Mouse (Mus musculus) kidney, embryonic 14.5 days (tissue): ENCODE data around the gene Rad9a. TPM values are rescaled to one million over a fixed set of nuclear protein-coding genes. Genes with fewer than 3 reads are reported as not detected.

Source experiments
- ATAC-seq: fragments of 200-750 bp; cut with Nextera tagmentation; 2 replicates; pipeline ENCODE4 v1.8.0; 2017; ENCODE audit warnings: moderate number of reproducible peaks, mild to moderate bottlenecking, moderate TSS enrichment, moderate library complexity; ENCODE audit not compliant: low FRiP score, low TSS enrichment
- H3K27ac ChIP-seq: fragments of 300-500 bp; sonication (generic); 2 replicates; pipeline ENCODE4 v1.5.1; 2014; ENCODE audit warnings: low read depth, mild to moderate bottlenecking, low read length, moderate library complexity, mixed read lengths
- H3K27me3 ChIP-seq: fragments of 300-500 bp; sonication (generic); 2 replicates; pipeline ENCODE4 v1.6.1; 2014; ENCODE audit warnings: mild to moderate bottlenecking, low read length; ENCODE audit not compliant: control insufficient read depth, insufficient read depth
- H3K36me3 ChIP-seq: fragments of 300-500 bp; sonication (generic); 2 replicates; pipeline ENCODE4 v1.6.1; 2014; ENCODE audit warnings: low read length, mixed read lengths; ENCODE audit not compliant: control insufficient read depth, insufficient read depth
- H3K4me1 ChIP-seq: fragments of 300-500 bp; sonication (generic); 2 replicates; pipeline ENCODE4 v1.6.1; 2014; ENCODE audit warnings: low read length, mixed read lengths; ENCODE audit not compliant: control insufficient read depth, insufficient read depth
- H3K4me2 ChIP-seq: fragments of 300-500 bp; sonication (generic); replicated peaks from 2 replicates; pipeline ENCODE4 v1.6.1; 2014; ENCODE audit warnings: low read depth, mild to moderate bottlenecking, low read length
- H3K4me3 ChIP-seq: fragments of 300-500 bp; sonication (generic); 2 replicates; pipeline ENCODE4 v1.5.1; 2014; ENCODE audit warnings: mild to moderate bottlenecking, low read length
- H3K9ac ChIP-seq: fragments of 300-500 bp; sonication (generic); 2 replicates; pipeline ENCODE4 v1.6.1; 2014; ENCODE audit warnings: low read depth, mild to moderate bottlenecking, low read length, moderate library complexity
- H3K9me3 ChIP-seq: fragments of 300-500 bp; sonication (generic); 2 replicates; pipeline ENCODE4 v1.6.1; 2016; ENCODE audit warnings: low read length; ENCODE audit not compliant: control insufficient read depth
- WGBS: fragments of 180-500 bp; shearing (Covaris S2); extraction: QIAGEN DNeasy Blood & Tissue Kit; methylation state at CpG from one replicate; pipeline ENCODE4 v1.1.7; 2014; 5-methylcytosine and 5-hydroxymethylcytosine counted together
- polyA plus RNA-seq: library from polyadenylated mRNA; unstranded; fragments of >200 nt; fragmentation: Nextera tagmentation; extraction: Ambion mirVana; gene quantifications from 2 replicates; pipeline ENCODE4 v1.2.1, GENCODE M21; 2014

Gene Rad9a
- polyA plus RNA-seq, 1 experiment from 2014 or later = 39.5 TPM

DNA sequence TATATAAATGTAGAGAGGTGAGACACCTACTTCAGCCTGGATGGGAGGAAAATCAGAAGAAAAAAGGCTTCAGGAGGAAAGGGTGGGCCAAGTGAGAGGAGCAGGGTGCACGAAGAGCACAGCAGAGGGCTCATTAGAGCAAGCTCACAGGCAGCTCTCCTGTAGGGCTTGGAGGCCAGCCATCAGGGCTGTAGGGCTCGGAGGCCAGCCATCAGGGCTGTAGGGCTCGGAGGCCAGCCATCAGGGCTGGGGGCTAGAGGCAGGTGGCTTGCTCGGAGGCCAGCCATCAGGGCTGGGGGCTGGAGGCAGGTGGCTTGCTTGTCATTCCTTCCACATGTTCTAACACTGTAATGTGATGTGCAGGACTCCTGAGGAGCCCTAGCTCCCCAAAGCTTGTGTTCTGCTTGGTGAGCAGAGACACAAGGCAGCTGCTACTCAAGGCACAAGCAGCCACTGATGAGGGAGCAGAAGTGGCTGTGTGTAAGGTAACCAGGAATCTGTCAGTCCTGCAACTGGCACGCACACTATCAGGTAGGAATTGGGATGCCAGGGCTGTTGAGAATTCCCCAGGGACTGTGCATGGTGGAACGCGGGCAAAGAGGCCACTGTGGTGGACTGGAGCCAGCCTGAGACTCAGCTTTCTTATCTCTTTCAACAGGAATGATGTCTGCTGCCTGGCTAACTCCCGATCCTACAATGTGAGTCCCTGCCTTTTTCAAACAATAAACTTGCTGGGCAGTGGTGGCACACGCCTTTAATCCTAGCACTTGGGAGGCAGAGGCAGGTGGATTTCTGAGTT is 34.6 kb downstream of the Rad9a start:
- Histone ChIP-seq H3K9me3 (no peaks in the 10 kb centered on the region), H3K27me3 (no peaks in the 10 kb centered on the region), H3K9ac (no peak overlapping the region), H3K36me3 (peaks cover 1% of the 10 kb centered on the region; the same call in 1 of the 2 replicates), H3K4me2 (no peak overlapping the region), H3K4me3 (no peak overlapping the region), H3K27ac (no peak overlapping the region), H3K4me1 (peaks cover 21% of the 10 kb centered on the region)
- WGBS = 79% methylated on average over 9 of the region's 9 CpGs
- ATAC-seq = no peak

DNA sequence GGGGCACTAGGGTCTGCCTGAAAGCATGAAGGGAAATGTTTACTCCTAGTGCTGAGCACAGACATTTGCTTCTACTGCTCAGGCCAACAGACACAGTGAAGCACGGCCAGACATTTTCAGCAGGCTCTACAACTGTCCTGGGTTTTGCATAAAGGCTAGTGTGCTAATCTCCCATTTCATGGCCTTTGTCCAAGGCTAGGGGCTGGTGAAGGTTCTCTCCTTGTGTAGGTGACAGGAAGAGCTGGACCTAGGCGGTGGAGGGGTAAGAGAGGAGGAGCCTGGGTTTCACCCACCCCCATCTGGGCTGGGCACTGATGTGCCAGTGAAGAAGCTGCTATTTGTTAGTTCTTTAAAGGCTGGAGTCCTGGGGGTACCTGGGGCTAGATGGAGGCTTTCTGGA is 36.7 kb downstream of the Rad9a start:
- peaks cover 13% of the 10 kb centered on the region for H3K4me1 ChIP-seq
- no peak overlapping the region for H3K4me3 ChIP-seq
- no peak overlapping the region for H3K27ac ChIP-seq
- no peak for ATAC-seq
- H3K9me3 ChIP-seq = no peaks in the 10 kb centered on the region
- H3K9ac ChIP-seq = 0 out of 2 replicates have a peak overlapping the region, but pooled peaks have one; percentile 7
- H3K27me3 ChIP-seq = no peaks in the 10 kb centered on the region
- peaks cover 18% of the 10 kb centered on the region; the same call in 1 of the 2 replicates for H3K36me3 ChIP-seq
- no peak overlapping the region for H3K4me2 ChIP-seq
- 83% methylated on average over 2 of the region's 2 CpGs for WGBS

DNA sequence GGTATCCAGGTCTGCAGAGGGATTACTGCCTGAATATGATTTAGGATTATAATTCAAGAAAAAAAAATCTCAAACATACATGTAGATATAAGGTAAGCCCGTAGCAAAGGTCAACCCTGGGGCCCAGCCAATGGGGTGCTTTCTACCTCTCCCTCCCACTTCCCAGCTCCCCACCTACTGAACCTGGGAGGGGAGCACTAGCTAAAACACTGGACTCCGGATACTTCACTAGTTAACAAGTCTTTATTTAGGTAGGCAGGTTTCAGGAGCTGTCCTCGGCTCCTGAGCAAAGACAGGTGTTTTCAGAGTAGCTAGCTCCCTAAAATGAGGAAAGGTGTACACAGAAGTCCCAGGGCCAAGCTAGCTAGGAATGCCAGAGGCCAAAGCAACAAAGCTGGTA is 37.4 kb downstream of the Rad9a start:
- peaks cover 24% of the 10 kb centered on the region for H3K36me3 ChIP-seq
- ATAC-seq = no peak
- H3K27me3 ChIP-seq = no peaks in the 10 kb centered on the region
- no peak overlapping the region for H3K9ac ChIP-seq
- H3K4me3 ChIP-seq = no peak overlapping the region
- 80% methylated on average over 3 of the region's 3 CpGs for WGBS
- no peaks in the 10 kb centered on the region for H3K9me3 ChIP-seq
- no peak overlapping the region for H3K4me2 ChIP-seq
- H3K4me1 ChIP-seq = peaks cover 11% of the 10 kb centered on the region
- no peak overlapping the region for H3K27ac ChIP-seq

DNA sequence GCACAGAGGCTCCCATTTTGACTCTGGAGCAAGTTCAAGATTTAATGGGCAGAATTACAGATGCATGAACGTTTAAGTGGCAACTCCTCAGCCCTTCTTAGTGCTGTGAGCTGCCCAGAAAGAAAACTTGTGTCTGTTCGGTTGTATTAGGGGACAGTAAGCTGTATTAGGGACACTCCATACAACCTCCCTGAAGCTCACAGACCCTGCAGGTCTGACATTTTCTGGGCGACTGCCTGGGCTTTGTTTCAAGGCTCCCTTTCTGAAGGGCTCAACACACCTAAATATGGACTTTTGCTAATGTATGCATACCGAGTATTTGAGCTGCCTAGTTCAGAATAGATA is 37.9 kb downstream of the Rad9a start:
- no peaks in the 10 kb centered on the region for H3K27me3 ChIP-seq
- H3K9ac ChIP-seq = peak overlapping the region; percentile 77
- peaks cover 11% of the 10 kb centered on the region for H3K4me1 ChIP-seq
- H3K4me3 ChIP-seq = peak overlapping the region; percentile 79
- H3K4me2 ChIP-seq = peak overlapping the region; percentile 88
- H3K9me3 ChIP-seq = no peaks in the 10 kb centered on the region
- WGBS = 35% methylated on average over 4 of the region's 4 CpGs
- H3K36me3 ChIP-seq = peaks cover 30% of the 10 kb centered on the region
- peak overlapping the region; percentile 24; the same call in 1 of the 2 replicates for H3K27ac ChIP-seq
- ATAC-seq = peak; percentile 8; the same call in 1 of the 2 replicates

DNA sequence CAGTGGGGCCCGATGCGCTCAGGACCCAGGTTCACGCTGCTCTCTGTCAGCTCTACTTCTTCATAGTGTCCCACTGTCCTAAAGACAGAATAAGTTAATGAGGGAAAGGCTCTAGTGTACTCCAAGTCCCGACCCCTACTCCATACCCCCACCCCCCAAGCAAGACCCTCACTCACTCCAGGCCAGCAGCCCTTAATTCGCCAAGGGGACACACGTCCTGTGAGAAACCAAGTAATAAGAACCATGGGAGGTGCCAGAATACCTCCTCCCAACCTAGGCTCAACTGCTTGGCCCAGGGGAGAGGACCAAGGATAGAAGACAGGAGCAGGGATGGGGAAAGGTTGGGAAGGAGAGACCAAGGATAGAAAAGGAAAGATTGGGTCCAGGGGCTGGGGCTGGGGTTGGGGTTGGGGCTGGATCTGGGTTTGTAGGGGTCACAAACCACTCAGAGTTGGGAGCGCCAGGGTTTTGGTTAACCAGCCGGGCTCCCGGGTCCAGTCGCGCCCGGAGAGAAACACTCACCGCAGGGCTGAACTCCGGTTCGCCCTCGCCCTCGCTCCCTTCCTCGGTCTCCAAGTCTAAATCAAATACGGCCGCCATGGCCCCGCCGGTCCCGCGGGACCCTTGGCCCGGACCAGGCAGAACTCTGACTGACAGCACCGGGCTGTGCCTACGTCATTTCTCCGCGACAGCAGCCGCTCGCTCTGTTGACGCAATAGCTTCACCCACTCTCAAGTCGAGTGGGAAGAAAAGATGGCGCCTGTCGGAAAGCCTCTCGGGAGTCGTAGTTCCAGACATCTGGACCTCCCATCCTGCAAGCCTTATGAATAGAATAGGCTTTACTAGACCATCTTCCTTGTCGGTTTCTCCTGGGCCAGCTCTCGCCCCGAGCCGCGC is 38.6 kb downstream of the Rad9a start, which contains the start of gene Rps6kb2:
TSS of gene Rps6kb2 (minus strand) at position 709 of the 897 bp plus-strand sequence.
- peak within 1 kb of the TSS; percentile 88 for H3K4me2 ChIP-seq
- no peaks in the 10 kb centered on the region for H3K9me3 ChIP-seq
- H3K4me3 ChIP-seq = peak within 1 kb of the TSS; percentile 79
- H3K9ac ChIP-seq = peak within 1 kb of the TSS; percentile 77
- ATAC-seq = peak; percentile 92
- H3K27me3 ChIP-seq = no peaks in the 10 kb centered on the region
- peak within 1 kb of the TSS; percentile 24; the same call in 1 of the 2 replicates for H3K27ac ChIP-seq
- peaks cover 36% of the 10 kb centered on the region for H3K36me3 ChIP-seq
- 6% methylated on average over 42 of the region's 42 CpGs for WGBS
- peaks cover 11% of the 10 kb centered on the region for H3K4me1 ChIP-seq

DNA sequence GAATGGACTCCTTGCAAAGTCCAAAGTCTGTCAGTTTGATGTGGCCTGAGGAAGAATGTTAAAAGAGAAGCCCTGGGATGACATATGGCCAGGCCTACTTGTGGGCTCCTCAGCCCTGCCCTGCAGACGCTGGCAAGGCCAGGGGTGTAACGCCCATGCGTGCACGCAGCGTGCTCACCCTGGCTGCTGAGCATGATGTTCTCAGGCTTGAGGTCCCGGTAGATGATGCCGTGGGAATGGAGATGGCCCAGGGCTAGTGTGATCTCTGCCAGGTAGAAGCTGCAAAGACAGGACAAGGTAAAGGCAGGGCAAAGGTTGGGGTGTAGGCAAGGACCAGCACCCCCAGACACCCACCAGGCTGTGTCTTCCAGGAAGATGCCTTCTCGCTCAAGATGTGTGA is 42.4 kb downstream of the Rad9a start:
- H3K4me3 ChIP-seq = no peak overlapping the region
- no peak overlapping the region for H3K4me2 ChIP-seq
- H3K9ac ChIP-seq = no peak overlapping the region
- H3K27ac ChIP-seq = no peak overlapping the region
- H3K9me3 ChIP-seq = no peaks in the 10 kb centered on the region
- peaks cover 15% of the 10 kb centered on the region for H3K4me1 ChIP-seq
- no peak for ATAC-seq
- peaks cover 58% of the 10 kb centered on the region for H3K36me3 ChIP-seq
- WGBS = 96% methylated on average over 8 of the region's 8 CpGs
- no peaks in the 10 kb centered on the region for H3K27me3 ChIP-seq

DNA sequence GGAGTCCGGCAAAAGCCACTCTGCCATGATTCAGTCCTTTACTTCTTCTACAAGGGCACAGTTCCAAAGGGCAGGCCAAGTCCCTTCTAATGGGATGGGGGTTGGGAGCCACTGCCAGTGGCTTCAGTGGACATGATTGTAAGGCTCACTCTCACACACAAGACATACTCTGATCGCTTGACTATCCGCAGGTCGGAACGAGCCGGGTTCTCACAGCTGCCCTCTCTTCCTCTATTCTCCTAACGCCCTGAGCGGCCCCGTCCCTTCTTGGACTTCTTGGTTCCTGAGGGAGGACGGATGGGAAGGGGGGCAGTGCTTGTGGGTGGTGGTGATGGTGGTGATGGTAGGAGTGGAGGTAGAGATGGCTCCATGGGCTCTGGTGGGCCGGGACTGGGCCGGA is 44.7 kb downstream of the Rad9a start:
- no peaks in the 10 kb centered on the region for H3K27me3 ChIP-seq
- no peak for ATAC-seq
- H3K4me2 ChIP-seq = no peak overlapping the region
- H3K36me3 ChIP-seq = peaks cover 68% of the 10 kb centered on the region
- 88% methylated on average over 12 of the region's 12 CpGs for WGBS
- H3K27ac ChIP-seq = no peak overlapping the region
- no peak overlapping the region for H3K9ac ChIP-seq
- H3K4me1 ChIP-seq = 0 out of 2 replicates have a peak, but pooled peaks cover 4% of the 10 kb centered on the region
- no peaks in the 10 kb centered on the region for H3K9me3 ChIP-seq
- no peak overlapping the region for H3K4me3 ChIP-seq

DNA sequence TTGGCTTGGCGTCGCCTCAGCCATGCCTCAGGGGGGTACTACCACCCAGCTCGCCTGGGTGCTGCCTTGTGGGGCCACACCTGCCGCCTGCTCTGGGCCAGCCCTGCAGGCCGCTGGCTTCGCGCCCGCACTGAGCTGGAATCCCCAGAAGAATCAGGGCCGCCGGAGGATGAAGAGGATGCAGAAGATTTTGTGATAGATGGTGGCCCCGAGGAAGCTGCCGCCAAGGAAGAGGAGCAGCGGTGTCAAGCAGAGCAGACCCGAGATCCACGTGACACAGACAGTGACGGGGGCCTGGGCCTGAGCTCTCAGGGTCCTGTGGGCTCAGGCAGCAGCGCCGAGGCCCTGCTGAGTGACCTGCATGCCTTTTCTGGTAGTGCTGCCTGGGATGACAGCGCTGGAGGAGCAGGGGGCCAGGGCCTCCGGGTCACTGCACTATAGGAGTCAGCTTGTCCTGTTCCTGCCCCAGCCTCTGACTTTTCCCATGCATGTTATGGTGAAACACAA is 45.3 kb downstream of the Rad9a start:
- H3K36me3 ChIP-seq = peaks cover 66% of the 10 kb centered on the region
- no peak overlapping the region for H3K4me2 ChIP-seq
- H3K4me1 ChIP-seq = 0 out of 2 replicates have a peak, but pooled peaks cover 4% of the 10 kb centered on the region
- no peak overlapping the region for H3K9ac ChIP-seq
- no peak overlapping the region for H3K4me3 ChIP-seq
- H3K9me3 ChIP-seq = no peaks in the 10 kb centered on the region
- ATAC-seq = no peak; the same call in 1 of the 2 replicates
- no peaks in the 10 kb centered on the region for H3K27me3 ChIP-seq
- H3K27ac ChIP-seq = peak overlapping the region; percentile 42; the same call in 1 of the 2 replicates
- 66% methylated on average over 20 of the region's 20 CpGs for WGBS
